In the genomic region with DNA sequence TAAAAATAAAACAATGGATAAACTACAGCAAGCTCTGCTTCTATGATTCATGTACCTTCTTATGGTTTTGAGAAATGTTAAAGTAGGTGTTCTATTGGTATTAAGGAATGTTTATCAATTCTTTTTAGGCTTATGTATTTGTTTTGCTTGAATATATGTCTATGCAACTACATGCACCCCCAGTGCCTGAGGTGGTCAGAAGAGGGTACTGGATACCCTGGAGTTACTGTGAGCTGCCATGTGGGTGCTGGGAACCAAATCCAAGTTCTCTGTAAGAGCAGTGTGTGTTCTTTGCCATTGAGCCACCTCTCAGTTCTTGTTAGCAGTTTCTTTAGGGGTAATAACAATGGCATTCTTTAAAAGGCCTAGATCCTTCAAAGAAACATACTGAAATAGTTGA, we compare ENCODE assay signal across 21 mouse cellular contexts. TPM values are rescaled to one million over a fixed set of nuclear protein-coding genes. Genes with fewer than 3 reads are reported as not detected.
DNase-seq lines count a peak whose midpoint lies in the region; ATAC-seq and TF ChIP-seq lines count a peak whose summit lies in the region.
"Had no signal": no experiment of that assay in that cellular context is flagged by ENCODE, and none has a peak within 500 bp of the region (broad histone marks: within the 10 kb centered on the region; RNA-seq: fewer than 3 reads in every experiment).

No protein-coding gene starts in this region.

- H3K4me3 ChIP-seq in liver, embryonic 12.5 days, result no peak overlapping the region
- H3K4me3 ChIP-seq in liver, postnatal 0 days (ENCODE audit: low read depth, low read length), result no peak overlapping the region
- no peak overlapping the region for H3K4me3 ChIP-seq in liver, embryonic 13.5 days (replicated peaks)

- no peak for ATAC-seq in liver, embryonic 12.5 days
- no peak for ATAC-seq in liver, postnatal 0 days
- ATAC-seq in liver, embryonic 13.5 days (ENCODE audit: low read depth), result no peak
- ATAC-seq: forebrain, embryonic 13.5 days; forebrain, embryonic 16.5 days; hindbrain, embryonic 16.5 days had no signal

- no peaks in the 10 kb centered on the region for H3K9me3 ChIP-seq in liver, embryonic 12.5 days (replicated peaks)
- no peaks in the 10 kb centered on the region for H3K9me3 ChIP-seq in liver, postnatal 0 days (ENCODE audit: low read length)
- no peaks in the 10 kb centered on the region for H3K9me3 ChIP-seq in liver, embryonic 13.5 days (replicated peaks)
- H3K9me3 ChIP-seq: forebrain, embryonic 10.5 days; forebrain, embryonic 13.5 days; G1E; hindbrain, embryonic 10.5 days; hindbrain, embryonic 13.5 days had no signal

- peaks cover 46% of the 10 kb centered on the region for H3K4me1 ChIP-seq in liver, embryonic 12.5 days
- H3K4me1 ChIP-seq in liver, postnatal 0 days (ENCODE audit: insufficient read depth), result peaks cover 12% of the 10 kb centered on the region
- H3K4me1 ChIP-seq in liver, embryonic 13.5 days (replicated peaks), result peaks cover 39% of the 10 kb centered on the region

- 0 out of 2 replicates have a peak overlapping the region, but pooled peaks have one; percentile 92 for H3K4me2 ChIP-seq in liver, embryonic 12.5 days
- H3K4me2 ChIP-seq in liver, postnatal 0 days (ENCODE audit: low read depth, low read length), result no peak overlapping the region
- no peak overlapping the region; the same call in 1 of the 2 replicates for H3K4me2 ChIP-seq in liver, embryonic 13.5 days

- H3K36me3 ChIP-seq in liver, embryonic 12.5 days, result peaks cover 42% of the 10 kb centered on the region
- H3K36me3 ChIP-seq in liver, postnatal 0 days (replicated peaks; ENCODE audit: insufficient read depth, low read length), result peaks cover 27% of the 10 kb centered on the region
- H3K36me3 ChIP-seq in liver, embryonic 13.5 days, result peaks cover 32% of the 10 kb centered on the region

- no peaks in the 10 kb centered on the region for H3K27me3 ChIP-seq in liver, embryonic 12.5 days (replicated peaks)
- no peaks in the 10 kb centered on the region for H3K27me3 ChIP-seq in liver, postnatal 0 days (ENCODE audit: insufficient read depth, low read length)
- H3K27me3 ChIP-seq in liver, embryonic 13.5 days, result no peaks in the 10 kb centered on the region
- H3K27me3 ChIP-seq: forebrain, embryonic 13.5 days; hindbrain, embryonic 13.5 days had no signal

- H3K27ac ChIP-seq in liver, embryonic 12.5 days, result no peak overlapping the region; the same call in 1 of the 2 replicates
- H3K27ac ChIP-seq in liver, postnatal 0 days (ENCODE audit: low read depth), result no peak overlapping the region
- 0 out of 2 replicates have a peak overlapping the region, but pooled peaks have one; percentile 24 for H3K27ac ChIP-seq in liver, embryonic 13.5 days
- H3K27ac ChIP-seq: forebrain, embryonic 10.5 days; forebrain, embryonic 13.5 days; hindbrain, embryonic 10.5 days; hindbrain, embryonic 13.5 days had no signal

- TF ChIP-seq CTCF in liver, postnatal 0 days (IDR thresholded peaks at IDR 0.05; ENCODE audit: low read depth), result no peak

- H3K9ac ChIP-seq in liver, embryonic 12.5 days, result no peak overlapping the region
- no peak overlapping the region for H3K9ac ChIP-seq in liver, postnatal 0 days (replicated peaks)
- no peak overlapping the region for H3K9ac ChIP-seq in liver, embryonic 13.5 days
- H3K9ac ChIP-seq: forebrain, embryonic 13.5 days had no signal

- no peak for TF ChIP-seq EP300 in liver, postnatal 0 days (IDR thresholded peaks at IDR 0.05; ENCODE audit: low read depth)

- peak; percentile 22 for DNase-seq in cerebellum, adult 9-11 months
- DNase-seq in cerebellum, adult 18-20 months, result no peak
- DNase-seq in liver, postnatal 0 days, result no peak
- no peak for DNase-seq in liver, embryonic 13.5 days
- no peak for DNase-seq in urinary bladder, postnatal 36 days (ENCODE audit: low spot score in 2 of 2)
- DNase-seq: adrenal gland, adult 2 months; adrenal gland, postnatal 14 days; cerebellum, adult 11 months; cerebellum, adult 8-10 months; cerebellum, postnatal 14 days; gastrocnemius, postnatal 10 days; gastrocnemius, postnatal 36 days; heart, postnatal 36 days had no signal

RNA-seq across cellular contexts. Expression of gene Akap8l, which starts 1.3 kb away (rescaled TPM):
- polyA plus RNA-seq in liver, embryonic 12.5 days (2016; fragmentation: Nextera tagmentation; extraction: Ambion mirVana), result 49.7 and 50.1 TPM in 2 replicates
- polyA plus RNA-seq in liver, postnatal 0 days (2015; fragmentation: Nextera tagmentation; extraction: Ambion mirVana), result 21.5 and 23.8 TPM in 2 replicates
- polyA plus RNA-seq in liver, embryonic 13.5 days (2015; fragmentation: Nextera tagmentation; extraction: Ambion mirVana), result 35.4 and 36.9 TPM in 2 replicates

RNA-seq across cellular contexts. Expression of gene Akap8, which starts 30.7 kb away (rescaled TPM):
- 72.1 and 73.5 TPM in 2 replicates for polyA plus RNA-seq in liver, embryonic 12.5 days (2016; fragmentation: Nextera tagmentation; extraction: Ambion mirVana)
- polyA plus RNA-seq in liver, postnatal 0 days (2015; fragmentation: Nextera tagmentation; extraction: Ambion mirVana), result 14.5 and 17.3 TPM in 2 replicates
- 40.5 and 47.9 TPM in 2 replicates for polyA plus RNA-seq in liver, embryonic 13.5 days (2015; fragmentation: Nextera tagmentation; extraction: Ambion mirVana)

RNA-seq across cellular contexts. Expression of gene Wiz, which starts 37.5 kb away (rescaled TPM):
- polyA plus RNA-seq in liver, embryonic 12.5 days (2016; fragmentation: Nextera tagmentation; extraction: Ambion mirVana), result 13.3 and 14.8 TPM in 2 replicates
- 2.7 and 3.2 TPM in 2 replicates for polyA plus RNA-seq in liver, postnatal 0 days (2015; fragmentation: Nextera tagmentation; extraction: Ambion mirVana)
- 5.8 and 6.8 TPM in 2 replicates for polyA plus RNA-seq in liver, embryonic 13.5 days (2015; fragmentation: Nextera tagmentation; extraction: Ambion mirVana)

RNA-seq across cellular contexts. Expression of gene Rasal3, which starts 51.7 kb away (rescaled TPM):
- polyA plus RNA-seq in liver, embryonic 12.5 days (2016; fragmentation: Nextera tagmentation; extraction: Ambion mirVana), result 7.2 and 8.1 TPM in 2 replicates
- polyA plus RNA-seq in liver, postnatal 0 days (2015; fragmentation: Nextera tagmentation; extraction: Ambion mirVana), result 2.9 and 3.1 TPM in 2 replicates
- 3.5 and 3.6 TPM in 2 replicates for polyA plus RNA-seq in liver, embryonic 13.5 days (2015; fragmentation: Nextera tagmentation; extraction: Ambion mirVana)
